Mouse (Mus musculus): ENCODE measurements around the gene Ahcyl1. TPM values are rescaled to one million over a fixed set of nuclear protein-coding genes. Genes with fewer than 3 reads are reported as not detected.
"Not testable (repeated sequence)": the region's sequence is repeated elsewhere in the genome, so short reads cannot be mapped to it uniquely, and the experiment has no call there.

Ahcyl1 gene
- polyA plus RNA-seq, 1 experiment from 2014 or later = 94.5 TPM

GRCm38 (mm10) chr3:107650276-107650675, 46.1 kb downstream of the Ahcyl1 start:
- not testable (repeated sequence) for H3K36me3 ChIP-seq; H3K27me3 ChIP-seq; ATAC-seq (replicated peaks; ENCODE audit: low FRiP score); H3K9me3 ChIP-seq (replicated peaks); H3K9ac ChIP-seq; H3K4me2 ChIP-seq; H3K4me1 ChIP-seq; H3K27ac ChIP-seq; H3K4me3 ChIP-seq (replicated peaks)
- WGBS = 60% methylated on average over 5 of the region's 5 CpGs

DNA sequence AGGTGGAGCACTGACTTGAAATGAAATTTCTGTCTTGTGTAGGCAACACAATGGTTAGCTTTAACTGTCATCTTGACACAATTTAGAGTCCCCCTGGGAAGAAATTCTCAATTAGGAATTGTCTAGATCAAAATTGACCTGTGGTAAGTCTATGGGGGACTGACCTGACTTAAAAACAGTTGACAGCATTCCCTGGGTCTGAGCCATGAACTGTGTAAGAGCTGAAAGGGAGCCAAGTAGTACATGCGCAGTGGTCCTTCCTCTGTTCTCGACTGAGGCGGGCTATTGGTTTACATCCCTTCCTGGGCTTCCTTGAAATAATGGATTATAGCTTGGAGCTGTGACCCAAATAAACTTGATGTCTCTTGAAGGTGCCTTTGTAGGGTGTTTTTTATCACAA, 49.4 kb downstream of the Ahcyl1 start:
- no peaks in the 10 kb centered on the region for H3K36me3 ChIP-seq
- H3K27me3 ChIP-seq = no peaks in the 10 kb centered on the region
- 0 out of 2 replicates have a peak, but pooled peaks cover 5% of the 10 kb centered on the region for H3K4me1 ChIP-seq
- H3K9me3 ChIP-seq (replicated peaks) = no peaks in the 10 kb centered on the region
- no peak overlapping the region for H3K4me2 ChIP-seq
- WGBS = 81% methylated on average over 3 of the region's 3 CpGs
- H3K27ac ChIP-seq = no peak overlapping the region
- H3K9ac ChIP-seq = no peak overlapping the region
- ATAC-seq (replicated peaks; ENCODE audit: low FRiP score) = no peak
- H3K4me3 ChIP-seq (replicated peaks) = no peak overlapping the region

GRCm38 (mm10) chr3:107637606-107638172, 58.7 kb downstream of the Ahcyl1 start:
- Histone ChIP-seq H3K36me3 (no peaks in the 10 kb centered on the region), H3K9ac (no peak overlapping the region), H3K9me3 (replicated peaks) (no peaks in the 10 kb centered on the region), H3K27me3 (no peaks in the 10 kb centered on the region), H3K4me3 (replicated peaks) (no peak overlapping the region), H3K4me2 (no peak overlapping the region), H3K27ac (no peak overlapping the region), H3K4me1 (no peaks in the 10 kb centered on the region)
- WGBS = 63% methylated on average over 5 of the region's 5 CpGs
- no peak for ATAC-seq (replicated peaks; ENCODE audit: low FRiP score)

GRCm38 (mm10) chr3:107636236-107636635, 60.1 kb downstream of the Ahcyl1 start:
- Histone ChIP-seq H3K4me1 (0 out of 2 replicates have a peak, but pooled peaks cover 4% of the 10 kb centered on the region), H3K9ac (no peak overlapping the region), H3K4me3 (replicated peaks) (no peak overlapping the region), H3K4me2 (no peak overlapping the region), H3K9me3 (replicated peaks) (no peaks in the 10 kb centered on the region), H3K27me3 (no peaks in the 10 kb centered on the region), H3K27ac (no peak overlapping the region), H3K36me3 (no peaks in the 10 kb centered on the region)
- no peak for ATAC-seq (replicated peaks; ENCODE audit: low FRiP score)
- WGBS = 83% methylated on average over 3 of the region's 3 CpGs

DNA sequence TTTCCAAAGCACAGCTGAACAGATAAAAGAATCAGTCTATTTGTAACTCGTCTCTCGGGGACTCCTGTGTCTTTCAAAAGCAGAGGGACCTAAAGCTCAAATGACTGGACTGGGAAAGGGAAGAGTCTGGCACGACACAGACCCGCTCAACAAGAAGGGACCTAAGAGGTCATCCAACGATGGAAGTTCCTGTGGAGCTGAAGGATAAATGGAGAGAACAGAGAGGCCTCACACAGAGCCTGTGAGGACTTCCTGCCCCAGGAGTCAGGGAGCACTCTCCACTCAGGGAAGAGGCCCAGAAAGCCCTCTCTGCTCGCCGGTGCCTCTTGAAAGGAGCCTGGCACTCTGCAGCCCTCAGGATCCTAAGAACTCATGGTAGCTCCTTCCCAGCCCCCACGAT, 60.5 kb downstream of the Ahcyl1 start:
- Histone ChIP-seq H3K36me3 (no peaks in the 10 kb centered on the region), H3K9ac (no peak overlapping the region), H3K27me3 (no peaks in the 10 kb centered on the region), H3K9me3 (replicated peaks) (no peaks in the 10 kb centered on the region), H3K4me2 (no peak overlapping the region), H3K27ac (no peak overlapping the region), H3K4me1 (0 out of 2 replicates have a peak, but pooled peaks cover 4% of the 10 kb centered on the region), H3K4me3 (replicated peaks) (no peak overlapping the region)
- ATAC-seq (replicated peaks; ENCODE audit: low FRiP score) = no peak
- WGBS = 67% methylated on average over 8 of the region's 8 CpGs

DNA sequence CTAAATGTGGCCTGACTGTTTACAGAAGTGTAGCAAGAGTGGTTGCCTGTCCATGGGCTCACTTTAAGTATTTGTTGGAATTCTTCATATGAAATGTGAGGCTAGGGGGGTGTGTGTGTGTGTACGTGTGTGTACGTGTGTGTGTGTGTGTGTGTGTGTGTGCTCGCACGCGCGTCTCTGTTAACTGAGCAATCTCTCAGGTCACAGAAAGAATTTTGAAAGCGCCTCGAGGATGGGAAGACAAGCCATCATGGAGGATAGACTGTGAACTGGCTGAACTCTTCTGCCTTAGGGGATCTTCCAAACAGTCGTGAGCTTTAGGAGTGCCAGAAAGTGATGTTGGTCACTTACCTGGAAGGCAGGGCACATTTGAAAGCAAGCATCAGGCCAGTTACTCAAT, 62.5 kb downstream of the Ahcyl1 start:
- no peaks in the 10 kb centered on the region for H3K27me3 ChIP-seq
- WGBS = 93% methylated on average over 9 of the region's 9 CpGs
- 0 out of 2 replicates have a peak, but pooled peaks cover 5% of the 10 kb centered on the region for H3K36me3 ChIP-seq
- H3K9me3 ChIP-seq (replicated peaks) = no peaks in the 10 kb centered on the region
- H3K4me1 ChIP-seq = peaks cover 17% of the 10 kb centered on the region
- H3K27ac ChIP-seq = no peak overlapping the region
- no peak for ATAC-seq (replicated peaks; ENCODE audit: low FRiP score)
- H3K9ac ChIP-seq = no peak overlapping the region
- no peak overlapping the region for H3K4me3 ChIP-seq (replicated peaks)
- H3K4me2 ChIP-seq = no peak overlapping the region

DNA sequence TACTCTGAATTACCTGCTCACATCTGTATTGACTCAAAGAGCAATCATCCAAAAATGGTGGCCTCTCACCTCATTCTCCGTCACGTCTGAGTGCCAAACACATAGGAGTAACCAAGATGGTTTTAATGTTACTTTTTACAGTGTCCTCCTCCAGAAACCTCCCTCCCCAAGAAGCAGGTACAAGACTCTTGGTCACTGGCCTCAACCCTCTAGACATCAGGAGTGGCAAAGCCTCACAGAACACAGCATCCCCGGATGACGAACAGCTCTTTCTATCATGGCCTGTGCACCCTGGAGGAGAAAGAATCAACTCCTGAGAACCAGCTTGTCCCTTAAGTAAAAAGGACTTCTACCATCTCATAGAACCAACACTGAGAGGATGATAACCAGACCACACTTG, 63.6 kb downstream of the Ahcyl1 start:
- Histone ChIP-seq H3K9me3 (replicated peaks) (no peaks in the 10 kb centered on the region), H3K9ac (no peak overlapping the region), H3K27ac (no peak overlapping the region), H3K4me2 (no peak overlapping the region), H3K4me1 (peaks cover 17% of the 10 kb centered on the region), H3K4me3 (replicated peaks) (no peak overlapping the region), H3K36me3 (peaks cover 16% of the 10 kb centered on the region), H3K27me3 (no peaks in the 10 kb centered on the region)
- WGBS = 90% methylated on average over 4 of the region's 4 CpGs
- no peak for ATAC-seq (replicated peaks; ENCODE audit: low FRiP score)

DNA sequence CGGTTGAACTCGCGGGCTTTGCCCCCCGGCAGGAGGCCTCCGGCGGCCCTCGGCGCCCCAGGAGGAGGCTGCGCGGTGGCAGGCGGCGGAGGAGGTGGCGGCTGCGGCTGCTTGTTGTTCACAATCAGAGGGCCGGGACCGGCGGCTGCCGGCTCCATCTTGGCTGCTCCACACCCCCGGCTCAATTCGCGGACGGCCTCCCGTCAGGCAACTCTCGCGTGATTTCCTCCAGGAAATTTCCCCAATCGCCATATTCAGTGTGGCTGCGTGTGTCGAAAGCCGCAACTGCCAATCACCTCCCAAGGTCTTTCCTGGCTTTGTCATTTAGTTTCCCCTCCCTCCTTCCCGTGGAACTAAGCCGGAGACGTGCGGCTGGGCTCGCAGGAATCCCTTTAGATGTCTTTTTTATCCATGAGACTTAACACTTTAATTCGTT, 64.8 kb downstream of the Ahcyl1 start, which contains the start of gene Strip1:
TSS of gene Strip1 (minus strand) at position 172 of the 436 bp plus-strand sequence.
- H3K4me3 ChIP-seq (replicated peaks) = peak within 1 kb of the TSS; percentile 81
- peak within 1 kb of the TSS; percentile 93 for H3K9ac ChIP-seq
- peak; percentile 96 for ATAC-seq (replicated peaks; ENCODE audit: low FRiP score)
- H3K27ac ChIP-seq = peak within 1 kb of the TSS; percentile 94
- peaks cover 28% of the 10 kb centered on the region for H3K36me3 ChIP-seq
- H3K9me3 ChIP-seq (replicated peaks) = no peaks in the 10 kb centered on the region
- H3K4me1 ChIP-seq = peaks cover 17% of the 10 kb centered on the region
- peak within 1 kb of the TSS; percentile 77 for H3K4me2 ChIP-seq
- WGBS = under 1% methylated on average over 35 of the region's 35 CpGs
- no peaks in the 10 kb centered on the region for H3K27me3 ChIP-seq

GRCm38 (mm10) chr3:107630682-107631522, 65.5 kb downstream of the Ahcyl1 start, which contains the start of gene Gm10961:
Gene Gm10961, plus strand, starts transcription at chr3:107631322.
- peak within 1 kb of the TSS; percentile 93 for H3K9ac ChIP-seq
- no peaks in the 10 kb centered on the region for H3K27me3 ChIP-seq
- peak within 1 kb of the TSS; percentile 77 for H3K4me2 ChIP-seq
- H3K36me3 ChIP-seq = peaks cover 35% of the 10 kb centered on the region
- ATAC-seq (replicated peaks; ENCODE audit: low FRiP score) = peak; percentile 80
- H3K27ac ChIP-seq = peak within 1 kb of the TSS; percentile 94
- no peaks in the 10 kb centered on the region for H3K9me3 ChIP-seq (replicated peaks)
- WGBS = under 1% methylated on average over 48 of the region's 48 CpGs
- peak within 1 kb of the TSS; percentile 81 for H3K4me3 ChIP-seq (replicated peaks)
- H3K4me1 ChIP-seq = peaks cover 17% of the 10 kb centered on the region

- peaks cover 50% of the 10 kb centered on the region for H3K36me3 ChIP-seq
- no peak overlapping the region for H3K27ac ChIP-seq
- no peak overlapping the region for H3K9ac ChIP-seq
- no peak for ATAC-seq (replicated peaks; ENCODE audit: low FRiP score)
- WGBS = 96% methylated on average over 4 of the region's 4 CpGs
- H3K4me1 ChIP-seq = peaks cover 17% of the 10 kb centered on the region
- H3K9me3 ChIP-seq (replicated peaks) = no peaks in the 10 kb centered on the region
- no peak overlapping the region for H3K4me3 ChIP-seq (replicated peaks)
- no peaks in the 10 kb centered on the region for H3K27me3 ChIP-seq
- no peak overlapping the region for H3K4me2 ChIP-seq
Observed at GRCm38 (mm10) chr3:107629411-107629810, 66.9 kb downstream of the Ahcyl1 start.

DNA sequence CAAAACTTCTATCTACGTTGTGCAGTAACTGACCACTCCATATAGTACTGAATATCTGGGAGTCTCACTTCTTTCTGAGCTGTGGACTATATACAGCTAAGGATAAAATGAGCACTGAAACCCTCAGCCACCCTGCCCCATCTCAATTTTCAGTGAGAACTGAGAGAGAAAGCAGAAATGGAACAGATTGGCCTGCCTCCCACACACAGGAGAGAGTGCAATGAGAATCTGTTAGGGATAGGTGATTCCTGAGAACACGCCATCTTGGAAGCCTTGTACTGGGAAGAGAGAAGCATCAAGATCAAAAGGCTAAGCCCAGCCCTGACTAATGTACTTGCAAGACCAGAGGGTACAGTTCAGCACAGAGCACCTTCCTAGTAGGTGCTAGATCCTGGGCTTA, 67.8 kb downstream of the Ahcyl1 start:
- Histone ChIP-seq H3K4me2 (no peak overlapping the region), H3K4me3 (replicated peaks) (no peak overlapping the region), H3K36me3 (peaks cover 58% of the 10 kb centered on the region), H3K27me3 (no peaks in the 10 kb centered on the region), H3K4me1 (peaks cover 17% of the 10 kb centered on the region), H3K27ac (no peak overlapping the region), H3K9ac (no peak overlapping the region), H3K9me3 (replicated peaks) (no peaks in the 10 kb centered on the region)
- no peak for ATAC-seq (replicated peaks; ENCODE audit: low FRiP score)
- 89% methylated on average over 2 of the region's 2 CpGs for WGBS

DNA sequence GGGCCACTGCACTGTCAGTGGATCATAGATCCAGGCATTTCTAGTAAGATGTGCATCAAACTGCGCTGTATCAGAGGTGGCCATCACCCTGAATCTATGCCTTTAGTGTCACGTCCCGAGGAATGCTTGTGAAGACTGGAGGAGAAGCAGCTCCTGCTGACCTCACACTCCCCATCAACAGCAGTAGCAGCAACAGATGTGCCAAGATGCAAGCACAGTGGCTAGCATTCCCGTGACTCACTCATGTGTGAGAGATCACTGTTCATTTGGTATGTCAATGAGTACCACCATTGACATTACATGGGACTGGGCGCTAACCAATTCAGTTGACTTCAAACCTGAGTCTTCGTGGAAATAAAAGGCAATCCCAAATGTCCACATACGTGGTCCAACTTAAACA, 68.7 kb downstream of the Ahcyl1 start:
- no peaks in the 10 kb centered on the region for H3K9me3 ChIP-seq (replicated peaks)
- 88% methylated on average over 7 of the region's 7 CpGs for WGBS

More for the DNA sequence above, 68.7 kb downstream of the Ahcyl1 start:
- Histone ChIP-seq H3K4me1 (peaks cover 17% of the 10 kb centered on the region), H3K4me3 (replicated peaks) (no peak overlapping the region), H3K27ac (no peak overlapping the region), H3K27me3 (no peaks in the 10 kb centered on the region), H3K9ac (no peak overlapping the region), H3K4me2 (no peak overlapping the region), H3K36me3 (peaks cover 67% of the 10 kb centered on the region)
- no peak for ATAC-seq (replicated peaks; ENCODE audit: low FRiP score)

Data from kidney, embryonic 15.5 days (tissue).